Mouse (Mus musculus): Measurements from ENCODE around the gene Lrch1. TPM values are rescaled to one million over a fixed set of nuclear protein-coding genes. Genes with fewer than 3 reads are reported as not detected.
A peak's percentile ranks its signal among the peaks of the same experiment; 100 is the strongest.

Gene Lrch1
- total RNA-seq, 1 experiment from 2014 or later, result 15.9 TPM

DNA sequence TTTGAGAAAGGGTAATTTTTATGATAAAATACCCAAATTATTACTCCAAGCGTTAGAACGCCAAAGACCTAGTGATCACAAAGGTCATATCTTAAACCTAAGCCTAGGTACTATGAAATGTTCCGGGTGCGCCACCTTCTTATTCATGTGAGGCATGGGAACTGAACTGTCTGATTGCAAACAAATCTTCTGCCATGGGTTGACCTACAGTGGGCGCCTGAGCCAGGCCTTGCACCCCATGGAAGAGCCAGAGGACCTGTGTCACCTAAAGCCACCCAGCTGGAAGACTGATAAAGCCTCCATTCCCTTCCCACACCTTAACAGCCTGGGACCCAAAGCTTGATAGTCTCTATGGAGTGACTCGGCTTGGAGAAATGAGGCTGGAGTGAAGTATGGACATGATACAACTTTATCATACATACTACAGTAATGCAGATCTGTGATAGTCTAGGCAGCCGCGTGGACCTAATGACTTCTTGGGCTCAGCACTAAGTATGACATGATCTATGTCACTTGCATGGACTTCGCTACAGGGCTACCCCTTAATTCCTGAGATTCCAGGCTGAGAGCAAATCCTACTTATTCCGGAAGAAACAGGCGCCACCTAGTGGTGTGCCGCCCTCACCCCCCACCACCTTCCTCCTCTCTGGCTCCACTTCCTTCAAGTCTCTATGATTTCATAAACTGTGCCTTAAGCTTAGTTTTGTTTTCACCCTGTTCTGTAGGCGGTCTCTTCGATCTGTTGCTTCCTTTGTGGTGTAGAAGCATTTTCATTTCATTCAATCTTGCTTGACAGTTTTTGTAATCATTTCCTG lies 957 bp upstream of the Lrch1 start:
- ATAC-seq (replicated peaks; ENCODE audit: low read depth, poor library complexity, severe bottlenecking), result peak; percentile 45

- peak; percentile 4; the same call in 1 of the 2 replicates for ATAC-seq (replicated peaks; ENCODE audit: low read depth, poor library complexity, severe bottlenecking)
Observed at GRCm38 (mm10) chr14:74948014-74948396, 329 bp upstream of the Lrch1 start.

DNA sequence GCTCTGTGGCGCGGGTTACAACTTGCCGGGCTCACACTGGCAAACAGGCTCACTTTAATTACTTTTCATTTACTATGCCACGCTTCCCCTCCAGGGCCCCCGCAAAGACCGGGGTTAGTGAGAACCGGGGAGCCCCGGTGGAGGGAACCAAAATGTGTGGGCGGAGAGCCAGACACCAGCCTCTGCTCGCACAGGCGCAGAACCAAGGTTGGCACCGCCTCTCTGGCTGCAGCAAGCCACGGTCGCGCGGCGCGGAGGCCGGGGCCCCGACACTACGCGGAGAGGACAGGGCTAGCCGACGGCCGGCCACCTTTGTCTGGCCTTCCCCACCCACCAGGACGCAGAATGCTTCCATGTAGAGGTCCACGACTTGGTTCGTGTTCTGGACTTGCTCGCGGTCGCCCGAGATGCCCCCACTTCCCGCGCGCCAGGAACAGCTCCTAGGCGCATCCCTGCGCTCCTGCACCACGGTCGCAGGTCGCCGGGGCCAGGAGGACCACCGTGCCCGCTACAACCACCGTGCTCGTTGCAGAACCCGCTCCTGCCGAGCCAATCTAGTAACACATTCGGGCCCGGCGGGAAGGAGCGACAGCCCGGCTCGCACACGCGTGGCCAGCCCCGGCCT lies 813 bp downstream of the Lrch1 start:
- peak; percentile 69 for ATAC-seq (replicated peaks; ENCODE audit: low read depth, poor library complexity, severe bottlenecking)

DNA sequence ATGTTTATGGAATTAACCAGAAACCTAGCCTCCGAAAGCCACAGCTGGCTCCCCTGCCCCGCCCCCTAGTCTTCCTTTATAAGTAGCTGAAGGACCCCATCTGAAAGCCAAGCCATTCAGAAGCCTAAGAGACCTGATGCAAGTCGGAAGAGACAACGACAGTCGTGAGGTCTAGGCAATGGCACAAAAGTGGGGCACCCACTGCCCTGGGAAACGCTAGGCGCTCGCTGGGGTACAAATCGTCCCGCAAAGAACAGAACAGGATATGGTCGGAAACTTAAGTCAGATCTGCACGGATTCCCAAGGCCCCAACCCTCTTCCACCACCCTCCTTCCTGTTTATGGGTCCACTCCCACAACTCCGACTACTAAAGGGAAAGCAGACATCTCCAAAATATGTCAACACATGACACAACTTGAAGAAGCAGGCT lies 1.3 kb downstream of the Lrch1 start:
- ATAC-seq (replicated peaks; ENCODE audit: low read depth, poor library complexity, severe bottlenecking), result peak; percentile 35

DNA sequence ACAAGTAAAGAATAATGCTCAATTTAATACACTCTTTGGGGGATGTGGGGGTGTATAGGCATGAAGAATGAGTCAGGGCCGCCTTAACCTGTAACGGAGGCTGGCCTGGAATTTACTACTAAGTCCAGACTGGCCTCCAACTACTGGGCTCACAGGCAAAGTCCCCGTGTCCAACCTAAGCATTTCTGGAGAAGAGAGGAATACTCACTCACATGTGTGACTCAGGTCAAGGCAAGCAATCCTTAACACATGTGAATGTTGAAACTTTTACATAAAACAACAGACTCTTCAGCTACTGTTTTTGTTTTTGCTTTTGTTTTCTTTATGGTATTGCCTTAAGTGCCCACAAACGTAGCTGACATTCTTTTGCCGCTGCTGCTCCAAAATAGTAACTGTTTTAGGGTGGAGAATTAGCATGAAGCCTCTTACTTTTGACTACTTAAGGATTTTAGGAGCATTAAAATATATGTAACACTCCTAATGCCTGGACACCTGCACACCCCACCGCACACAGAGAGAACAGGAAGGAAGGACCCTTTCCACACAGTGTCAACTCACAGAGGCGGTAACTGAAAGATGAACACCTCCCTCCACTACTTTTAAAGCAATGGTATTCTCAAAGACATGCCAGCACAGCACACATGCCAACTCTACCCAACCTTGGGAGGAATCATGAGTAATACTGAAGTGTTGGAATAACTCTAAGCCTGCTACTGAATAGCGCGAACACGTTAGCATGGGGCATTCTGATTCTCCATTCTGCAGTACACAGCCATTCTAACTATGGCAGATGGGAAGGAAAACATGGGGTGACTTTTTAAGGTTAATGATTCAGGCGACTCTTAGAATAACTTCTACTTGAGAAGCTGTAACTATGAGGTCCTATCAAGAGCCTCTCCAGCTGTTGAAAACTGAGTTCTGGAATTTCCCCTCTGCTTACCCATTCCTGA lies 2.1 kb downstream of the Lrch1 start:
- 0 out of 2 replicates have a peak, but pooled peaks have one; percentile 8 for ATAC-seq (replicated peaks; ENCODE audit: low read depth, poor library complexity, severe bottlenecking)

GRCm38 (mm10) chr14:74944128-74944755 lies 3.4 kb downstream of the Lrch1 start:
- no peak for ATAC-seq (replicated peaks; ENCODE audit: low read depth, poor library complexity, severe bottlenecking)

GRCm38 (mm10) chr14:74943581-74944117 lies 4.0 kb downstream of the Lrch1 start:
- no peak for ATAC-seq (replicated peaks; ENCODE audit: low read depth, poor library complexity, severe bottlenecking)

DNA sequence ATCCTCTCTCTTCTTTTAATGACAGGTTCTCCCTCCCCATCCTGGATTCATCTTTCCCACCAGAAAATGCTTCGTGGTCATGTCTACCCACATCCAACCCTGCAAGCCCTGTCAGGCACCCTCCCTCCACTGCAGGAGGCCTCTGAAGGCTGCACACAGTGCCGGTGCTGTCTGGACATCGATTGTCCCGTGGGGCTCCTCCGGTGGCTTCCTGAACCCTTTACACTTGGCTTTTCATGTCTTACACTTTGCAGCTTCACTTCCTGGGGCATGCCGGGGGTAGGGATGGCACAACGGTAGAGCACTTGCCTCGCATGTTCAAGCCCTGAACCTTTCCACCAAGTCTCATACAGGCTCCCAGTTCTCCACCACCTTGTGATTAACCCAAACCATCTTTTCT lies 4.7 kb downstream of the Lrch1 start:
- no peak for ATAC-seq (replicated peaks; ENCODE audit: low read depth, poor library complexity, severe bottlenecking)

DNA sequence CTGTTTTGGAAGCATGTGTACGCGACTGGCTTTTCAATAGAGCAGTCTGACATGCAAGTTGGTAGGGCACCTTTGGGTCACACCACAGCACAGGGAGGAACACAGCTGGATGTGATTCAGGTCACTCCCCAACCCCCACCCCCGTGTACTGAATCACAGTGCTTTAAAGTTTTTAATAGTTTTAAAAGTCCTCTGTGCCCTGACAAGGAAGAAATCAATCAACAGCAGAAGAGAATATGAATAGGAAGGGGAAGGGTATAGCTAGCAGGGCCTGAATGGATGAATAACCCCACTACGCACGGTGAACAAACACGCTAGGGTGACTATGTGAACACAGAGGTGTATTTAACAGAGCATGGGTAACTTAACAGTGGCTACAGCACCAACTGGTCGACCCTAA lies 6.1 kb downstream of the Lrch1 start:
- no peak for ATAC-seq (replicated peaks; ENCODE audit: low read depth, poor library complexity, severe bottlenecking)

DNA sequence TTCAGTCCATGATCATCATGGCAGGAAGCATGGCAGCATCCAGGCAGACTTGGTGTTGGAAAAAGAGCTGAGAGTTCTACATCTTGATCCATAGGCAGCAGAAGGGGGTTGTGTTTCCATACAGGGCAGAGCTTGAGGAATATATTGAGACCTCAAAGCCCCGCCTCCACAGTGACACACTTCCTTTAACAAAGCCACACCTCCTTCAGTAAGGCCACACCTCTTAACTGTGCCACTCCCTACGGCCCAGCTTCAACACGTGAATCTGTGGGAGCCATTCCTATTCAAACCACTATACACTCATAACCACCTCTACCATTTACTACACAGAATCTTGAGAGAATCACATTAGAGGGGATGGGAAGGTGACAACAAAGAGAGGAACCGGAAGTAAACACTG lies 6.9 kb downstream of the Lrch1 start:
- no peak for ATAC-seq (replicated peaks; ENCODE audit: low read depth, poor library complexity, severe bottlenecking)

DNA sequence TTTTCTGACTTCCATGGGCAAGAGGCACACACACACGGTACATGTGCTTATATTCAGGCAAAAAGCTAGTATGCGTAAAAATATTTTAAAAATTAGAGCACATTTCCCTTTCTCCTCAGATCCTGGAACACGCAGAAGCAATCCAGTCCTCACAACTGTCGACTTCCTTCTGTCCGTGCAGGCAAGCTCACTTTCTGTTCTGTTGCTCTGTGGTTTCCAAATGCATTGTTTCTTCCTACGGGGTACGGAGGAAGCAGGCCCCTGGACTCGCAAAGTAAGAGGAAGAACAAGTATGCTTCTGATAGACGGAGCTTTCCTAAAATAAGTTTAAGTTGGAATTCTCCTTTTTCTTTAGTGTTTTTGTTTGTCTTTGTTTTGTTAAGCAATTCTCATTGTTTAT lies 8.3 kb downstream of the Lrch1 start:
- peak; percentile 62 for ATAC-seq (replicated peaks; ENCODE audit: low read depth, poor library complexity, severe bottlenecking)

DNA sequence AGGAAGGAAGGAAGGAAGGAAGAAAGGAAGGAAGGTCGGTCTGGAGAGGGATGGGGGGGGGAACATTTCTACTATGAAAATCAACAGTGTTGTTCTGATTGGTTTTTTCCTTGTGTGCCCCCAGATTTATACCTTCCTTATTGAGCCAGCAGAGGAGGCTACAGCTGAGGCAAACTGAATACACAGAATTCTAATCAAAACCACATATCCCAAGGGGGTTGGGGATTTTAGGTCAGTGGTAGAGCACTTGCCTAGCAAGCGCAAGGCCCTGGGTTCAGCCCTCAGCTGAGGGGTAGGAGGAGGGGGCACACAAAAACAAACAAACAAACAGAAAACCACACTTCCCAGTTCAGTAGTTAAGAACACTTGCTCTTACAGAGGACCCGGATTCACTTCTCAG lies 8.8 kb downstream of the Lrch1 start:
- ATAC-seq (replicated peaks; ENCODE audit: low read depth, poor library complexity, severe bottlenecking), result no peak

GRCm38 (mm10) chr14:74936557-74937261 lies 11.0 kb downstream of the Lrch1 start:
- ATAC-seq (replicated peaks; ENCODE audit: low read depth, poor library complexity, severe bottlenecking), result peak; percentile 86

GRCm38 (mm10) chr14:74935111-74935510 lies 12.6 kb downstream of the Lrch1 start:
- ATAC-seq (replicated peaks; ENCODE audit: low read depth, poor library complexity, severe bottlenecking), result no peak

- ATAC-seq (replicated peaks; ENCODE audit: low read depth, poor library complexity, severe bottlenecking), result no peak
Observed at GRCm38 (mm10) chr14:74933960-74934710, 13.5 kb downstream of the Lrch1 start.

- 0 out of 2 replicates have a peak, but pooled peaks have one; percentile 15 for ATAC-seq (replicated peaks; ENCODE audit: low read depth, poor library complexity, severe bottlenecking)
Observed at GRCm38 (mm10) chr14:74929739-74930138, 17.9 kb downstream of the Lrch1 start.

DNA sequence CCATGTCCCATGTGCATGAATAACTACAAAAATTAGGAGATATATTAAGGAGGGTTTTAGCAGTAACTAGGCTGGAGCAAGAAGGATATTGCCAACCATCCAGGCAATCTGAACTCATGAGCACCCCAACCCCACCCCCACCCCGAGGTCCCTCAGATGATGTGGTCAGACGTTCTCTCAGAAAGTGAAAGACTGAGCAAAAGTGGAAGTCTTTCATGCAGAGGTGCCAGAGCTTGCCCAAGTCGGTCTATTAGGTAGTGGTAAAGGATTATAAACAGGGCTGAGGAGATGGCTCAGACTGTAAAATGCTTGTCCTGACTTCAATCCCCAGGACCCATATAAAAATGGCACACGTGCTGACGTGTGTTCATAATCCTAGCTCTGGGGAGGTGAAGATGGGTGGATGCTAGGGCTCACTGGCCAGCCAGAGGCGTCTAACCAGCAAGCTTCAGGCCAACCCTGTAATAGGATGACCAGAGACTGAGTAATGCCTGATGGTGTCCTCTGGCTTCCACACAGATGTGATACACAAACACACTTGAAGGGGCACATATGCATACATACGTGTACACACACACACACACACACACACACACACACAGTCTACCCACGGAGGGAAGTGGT lies 18.8 kb downstream of the Lrch1 start:
- ATAC-seq (replicated peaks; ENCODE audit: low read depth, poor library complexity, severe bottlenecking), result peak; percentile 57
